Mouse (Mus musculus) splenic B cell, adult 2 months (primary cell): ENCODE measurements at regions not wholly inside any gene's neighbourhood (a gene's known extent, or its start where the extent isn't known, plus 50 kb on each side); places are given as distances from the start of the nearest gene placed in this dataset.

ENCODE experiments used
- DNase-seq: peaks from one replicate; pipeline ENCODE4 v3.0.0-alpha.2; 2011; ENCODE audit warnings: low read depth, low spot score
- H3K27me3 ChIP-seq: 2 replicates; pipeline ENCODE4 v1.6.1; 2012; ENCODE audit warnings: mild to moderate bottlenecking, low read length, moderate library complexity, mixed read lengths; ENCODE audit not compliant: control insufficient read depth, poor library complexity, insufficient read depth, severe bottlenecking
- H3K36me3 ChIP-seq: 2 replicates; pipeline ENCODE4 v1.6.1; 2012; ENCODE audit warnings: mild to moderate bottlenecking, low read length, moderate library complexity, mixed read lengths; ENCODE audit not compliant: control insufficient read depth, poor library complexity, insufficient read depth, severe bottlenecking

GRCm38 (mm10) chr2:178622801-178623200, 192.5 kb downstream of the Cdh26 start:
- Histone ChIP-seq H3K27me3 (no peaks in the 10 kb centered on the region; the same call in 1 of the 2 replicates), H3K36me3 (no peaks in the 10 kb centered on the region)
- no peak for DNase-seq

- H3K36me3 ChIP-seq, result no peaks in the 10 kb centered on the region
- DNase-seq, result no peak
- H3K27me3 ChIP-seq, result no peaks in the 10 kb centered on the region; the same call in 1 of the 2 replicates
Measured at GRCm38 (mm10) chr2:178624475-178624874, 194.1 kb downstream of the Cdh26 start.

GRCm38 (mm10) chr2:178624907-178625306, 194.6 kb downstream of the Cdh26 start:
- H3K36me3 ChIP-seq, result no peaks in the 10 kb centered on the region
- no peak for DNase-seq
- H3K27me3 ChIP-seq, result no peaks in the 10 kb centered on the region; the same call in 1 of the 2 replicates

- DNase-seq, result peak; percentile 52
- Histone ChIP-seq H3K36me3 (no peaks in the 10 kb centered on the region), H3K27me3 (no peaks in the 10 kb centered on the region)
Measured at GRCm38 (mm10) chr2:178629756-178630155, 199.4 kb downstream of the Cdh26 start.

GRCm38 (mm10) chr2:178630511-178630910, 200.2 kb downstream of the Cdh26 start:
- no peaks in the 10 kb centered on the region for H3K36me3 ChIP-seq
- H3K27me3 ChIP-seq, result no peaks in the 10 kb centered on the region
- no peak for DNase-seq

- DNase-seq, result no peak
- Histone ChIP-seq H3K36me3 (no peaks in the 10 kb centered on the region), H3K27me3 (no peaks in the 10 kb centered on the region)
Measured at GRCm38 (mm10) chr2:178631336-178631735, 201.0 kb downstream of the Cdh26 start.

GRCm38 (mm10) chr2:178631966-178632365, 201.6 kb downstream of the Cdh26 start:
- Histone ChIP-seq H3K36me3 (no peaks in the 10 kb centered on the region), H3K27me3 (no peaks in the 10 kb centered on the region; the same call in 1 of the 2 replicates)
- DNase-seq, result no peak

- no peaks in the 10 kb centered on the region; the same call in 1 of the 2 replicates for H3K27me3 ChIP-seq
- H3K36me3 ChIP-seq, result no peaks in the 10 kb centered on the region
- DNase-seq, result no peak
Measured at GRCm38 (mm10) chr2:178632831-178633585, 202.7 kb downstream of the Cdh26 start.

GRCm38 (mm10) chr2:178634116-178634515, 203.8 kb downstream of the Cdh26 start:
- no peak for DNase-seq
- Histone ChIP-seq H3K27me3 (no peaks in the 10 kb centered on the region; the same call in 1 of the 2 replicates), H3K36me3 (no peaks in the 10 kb centered on the region)

GRCm38 (mm10) chr2:178635685-178636084, 205.4 kb downstream of the Cdh26 start:
- H3K36me3 ChIP-seq, result no peaks in the 10 kb centered on the region
- H3K27me3 ChIP-seq, result no peaks in the 10 kb centered on the region; the same call in 1 of the 2 replicates
- no peak for DNase-seq

- DNase-seq, result no peak
- H3K36me3 ChIP-seq, result no peaks in the 10 kb centered on the region
- no peaks in the 10 kb centered on the region; the same call in 1 of the 2 replicates for H3K27me3 ChIP-seq
Measured at GRCm38 (mm10) chr2:178636901-178637300, 206.6 kb downstream of the Cdh26 start.

- Histone ChIP-seq H3K27me3 (no peaks in the 10 kb centered on the region), H3K36me3 (no peaks in the 10 kb centered on the region)
- DNase-seq, result no peak
Measured at GRCm38 (mm10) chr2:178642137-178643052, 212.1 kb downstream of the Cdh26 start.

- Histone ChIP-seq H3K27me3 (no peaks in the 10 kb centered on the region), H3K36me3 (no peaks in the 10 kb centered on the region)
- no peak for DNase-seq
Measured at GRCm38 (mm10) chr2:178643053-178643402, 212.7 kb downstream of the Cdh26 start.

GRCm38 (mm10) chr2:178643841-178644240, 213.5 kb downstream of the Cdh26 start:
- Histone ChIP-seq H3K36me3 (no peaks in the 10 kb centered on the region), H3K27me3 (no peaks in the 10 kb centered on the region)
- no peak for DNase-seq

GRCm38 (mm10) chr2:178660071-178660470, 229.7 kb downstream of the Cdh26 start:
- H3K27me3 ChIP-seq, result no peaks in the 10 kb centered on the region
- DNase-seq, result no peak
- no peaks in the 10 kb centered on the region for H3K36me3 ChIP-seq
